Mouse (Mus musculus): ENCODE data around the gene Lhfpl4. TPM values are rescaled to one million over a fixed set of nuclear protein-coding genes. Genes with fewer than 3 reads are reported as not detected.

Lhfpl4 gene
- total and polyA plus RNA-seq, 2 experiments, result 0.02 TPM; not detected in 1

DNA sequence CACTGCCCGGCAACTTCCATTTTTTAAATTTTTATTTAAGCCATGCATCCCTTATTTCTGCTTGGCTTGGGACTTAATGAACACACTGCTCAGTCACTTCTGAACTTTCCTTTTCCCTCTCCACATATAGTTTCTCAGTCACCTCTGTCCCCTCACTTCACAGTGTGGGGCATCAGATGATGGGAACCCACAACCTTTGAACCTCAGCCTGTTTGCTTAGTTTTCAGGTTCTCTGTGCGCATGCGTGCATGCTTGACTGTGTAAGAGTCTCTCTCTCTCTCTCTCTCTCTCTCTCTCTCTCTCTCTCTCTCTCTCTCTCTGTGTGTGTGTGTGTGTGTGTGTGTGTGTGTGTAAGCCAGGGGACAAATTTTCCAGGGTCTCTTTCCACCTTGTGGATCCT is 19.7 kb downstream of the Lhfpl4 start:
- no peaks in the 10 kb centered on the region for H3K4me1 ChIP-seq (ENCODE audit: control insufficient read depth, insufficient read depth, low read length)
- no peak overlapping the region for H3K27ac ChIP-seq (replicated peaks; ENCODE audit: insufficient read depth, low read depth, low read length)
- peak; percentile 22 for DNase-seq (ENCODE audit: extremely low read depth, low read depth, low spot score)
- no peaks in the 10 kb centered on the region for H3K36me3 ChIP-seq (ENCODE audit: control insufficient read depth, insufficient read depth, low read length)
- WGBS, result 48% methylated on average over 3 of the region's 3 CpGs
- no peak overlapping the region for H3K9ac ChIP-seq (ENCODE audit: low read depth, low read length)
- TF ChIP-seq CTCF (IDR thresholded peaks at IDR 0.05; ENCODE audit: low read depth, low read length) (no peak), POLR2A (IDR thresholded peaks at IDR 0.05; ENCODE audit: extremely low read depth, insufficient read depth, low read length) (no peak)
- no peaks in the 10 kb centered on the region for H3K79me2 ChIP-seq (ENCODE audit: control insufficient read depth, insufficient read depth, low read length)
- no peaks in the 10 kb centered on the region for H3K27me3 ChIP-seq (ENCODE audit: control insufficient read depth, insufficient read depth, low read length)
- H3K4me3 ChIP-seq (ENCODE audit: insufficient read depth, low read depth, low read length), result no peak overlapping the region

- H3K27ac ChIP-seq (replicated peaks; ENCODE audit: insufficient read depth, low read depth, low read length), result no peak overlapping the region
- WGBS, result 90% methylated on average over 1 of the region's 1 CpGs
- TF ChIP-seq POLR2A (IDR thresholded peaks at IDR 0.05; ENCODE audit: extremely low read depth, insufficient read depth, low read length), result no peak
- peak; percentile 62; the same call in 1 of the 2 replicates for TF ChIP-seq CTCF (IDR thresholded peaks at IDR 0.05; ENCODE audit: low read depth, low read length)
- no peaks in the 10 kb centered on the region for H3K4me1 ChIP-seq (ENCODE audit: control insufficient read depth, insufficient read depth, low read length)
- H3K9ac ChIP-seq (ENCODE audit: low read depth, low read length), result no peak overlapping the region
- H3K36me3 ChIP-seq (ENCODE audit: control insufficient read depth, insufficient read depth, low read length), result no peaks in the 10 kb centered on the region
- peak; percentile 32 for DNase-seq (ENCODE audit: extremely low read depth, low read depth, low spot score)
- H3K79me2 ChIP-seq (ENCODE audit: control insufficient read depth, insufficient read depth, low read length), result no peaks in the 10 kb centered on the region
- no peak overlapping the region for H3K4me3 ChIP-seq (ENCODE audit: insufficient read depth, low read depth, low read length)
- no peaks in the 10 kb centered on the region for H3K27me3 ChIP-seq (ENCODE audit: control insufficient read depth, insufficient read depth, low read length)
Observed at GRCm38 (mm10) chr6:113172568-113172967, 22.6 kb downstream of the Lhfpl4 start.

GRCm38 (mm10) chr6:113172011-113172410 is 23.2 kb downstream of the Lhfpl4 start:
- DNase-seq (ENCODE audit: extremely low read depth, low read depth, low spot score), result no peak
- Histone ChIP-seq H3K36me3 (ENCODE audit: control insufficient read depth, insufficient read depth, low read length) (no peaks in the 10 kb centered on the region), H3K79me2 (ENCODE audit: control insufficient read depth, insufficient read depth, low read length) (no peaks in the 10 kb centered on the region), H3K4me1 (ENCODE audit: control insufficient read depth, insufficient read depth, low read length) (no peaks in the 10 kb centered on the region), H3K9ac (ENCODE audit: low read depth, low read length) (no peak overlapping the region), H3K4me3 (ENCODE audit: insufficient read depth, low read depth, low read length) (no peak overlapping the region), H3K27me3 (ENCODE audit: control insufficient read depth, insufficient read depth, low read length) (no peaks in the 10 kb centered on the region), H3K27ac (replicated peaks; ENCODE audit: insufficient read depth, low read depth, low read length) (no peak overlapping the region)
- TF ChIP-seq POLR2A (IDR thresholded peaks at IDR 0.05; ENCODE audit: extremely low read depth, insufficient read depth, low read length), result no peak
- no peak for TF ChIP-seq CTCF (IDR thresholded peaks at IDR 0.05; ENCODE audit: low read depth, low read length)

DNA sequence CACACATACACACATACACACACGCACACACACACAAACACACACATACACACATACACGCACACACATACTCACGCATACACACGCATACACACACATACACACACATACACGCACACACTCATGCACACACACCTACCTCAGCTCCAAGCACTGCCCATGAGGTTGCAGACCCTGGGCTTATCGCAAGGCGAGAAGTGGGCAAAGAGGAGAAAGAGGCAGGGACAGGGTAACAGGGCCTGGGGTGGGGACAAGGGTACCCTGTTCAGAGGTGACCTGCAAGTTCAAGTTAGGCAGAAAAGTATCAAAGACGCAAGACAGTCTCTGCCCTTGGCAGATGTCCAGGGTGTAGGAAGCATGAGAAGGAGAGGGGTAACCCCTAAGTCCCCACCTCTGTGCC is 24.5 kb downstream of the Lhfpl4 start:
- Histone ChIP-seq H3K79me2 (ENCODE audit: control insufficient read depth, insufficient read depth, low read length) (no peaks in the 10 kb centered on the region), H3K27ac (replicated peaks; ENCODE audit: insufficient read depth, low read depth, low read length) (no peak overlapping the region), H3K9ac (ENCODE audit: low read depth, low read length) (no peak overlapping the region), H3K27me3 (ENCODE audit: control insufficient read depth, insufficient read depth, low read length) (no peaks in the 10 kb centered on the region), H3K4me3 (ENCODE audit: insufficient read depth, low read depth, low read length) (no peak overlapping the region), H3K36me3 (ENCODE audit: control insufficient read depth, insufficient read depth, low read length) (no peaks in the 10 kb centered on the region), H3K4me1 (ENCODE audit: control insufficient read depth, insufficient read depth, low read length) (no peaks in the 10 kb centered on the region)
- 89% methylated on average over 8 of the region's 8 CpGs for WGBS
- TF ChIP-seq POLR2A (IDR thresholded peaks at IDR 0.05; ENCODE audit: extremely low read depth, insufficient read depth, low read length), result no peak
- no peak for DNase-seq (ENCODE audit: extremely low read depth, low read depth, low spot score)

GRCm38 (mm10) chr6:113169852-113170251 is 25.3 kb downstream of the Lhfpl4 start:
- WGBS, result 63% methylated on average over 3 of the region's 3 CpGs
- DNase-seq (ENCODE audit: extremely low read depth, low read depth, low spot score), result no peak
- H3K9ac ChIP-seq (ENCODE audit: low read depth, low read length), result no peak overlapping the region

GRCm38 (mm10) chr6:113168316-113168975 is 26.7 kb downstream of the Lhfpl4 start:
- Histone ChIP-seq H3K4me3 (ENCODE audit: insufficient read depth, low read depth, low read length) (no peak overlapping the region), H3K9ac (ENCODE audit: low read depth, low read length) (no peak overlapping the region), H3K4me1 (ENCODE audit: control insufficient read depth, insufficient read depth, low read length) (no peaks in the 10 kb centered on the region), H3K27me3 (ENCODE audit: control insufficient read depth, insufficient read depth, low read length) (no peaks in the 10 kb centered on the region), H3K36me3 (ENCODE audit: control insufficient read depth, insufficient read depth, low read length) (no peaks in the 10 kb centered on the region), H3K79me2 (ENCODE audit: control insufficient read depth, insufficient read depth, low read length) (no peaks in the 10 kb centered on the region), H3K27ac (replicated peaks; ENCODE audit: insufficient read depth, low read depth, low read length) (no peak overlapping the region)
- no peak for DNase-seq (ENCODE audit: extremely low read depth, low read depth, low spot score)
- no peak for TF ChIP-seq POLR2A (IDR thresholded peaks at IDR 0.05; ENCODE audit: extremely low read depth, insufficient read depth, low read length)
- no peak for TF ChIP-seq CTCF (IDR thresholded peaks at IDR 0.05; ENCODE audit: low read depth, low read length)
- 88% methylated on average over 7 of the region's 7 CpGs for WGBS

More at GRCm38 (mm10) chr6:113169852-113170251, 25.3 kb downstream of the Lhfpl4 start:
- Histone ChIP-seq H3K36me3 (ENCODE audit: control insufficient read depth, insufficient read depth, low read length) (no peaks in the 10 kb centered on the region), H3K27me3 (ENCODE audit: control insufficient read depth, insufficient read depth, low read length) (no peaks in the 10 kb centered on the region), H3K4me3 (ENCODE audit: insufficient read depth, low read depth, low read length) (no peak overlapping the region), H3K27ac (replicated peaks; ENCODE audit: insufficient read depth, low read depth, low read length) (no peak overlapping the region), H3K4me1 (ENCODE audit: control insufficient read depth, insufficient read depth, low read length) (no peaks in the 10 kb centered on the region), H3K79me2 (ENCODE audit: control insufficient read depth, insufficient read depth, low read length) (no peaks in the 10 kb centered on the region)
- TF ChIP-seq POLR2A (IDR thresholded peaks at IDR 0.05; ENCODE audit: extremely low read depth, insufficient read depth, low read length), result no peak
- TF ChIP-seq CTCF (IDR thresholded peaks at IDR 0.05; ENCODE audit: low read depth, low read length), result no peak

Data from liver, adult 2 months (tissue).